Mouse (Mus musculus) A20 (cell line): ENCODE data around the gene Acaca.

Experiments
- DNase-seq: peaks from one replicate; pipeline ENCODE4 v3.0.0-alpha.2; 2011; ENCODE audit warnings: low read depth, low spot score

The Acaca gene

GRCm38 (mm10) chr11:84146081-84146480 is 16.6 kb downstream of the Acaca start:
- DNase-seq = no peak

GRCm38 (mm10) chr11:84150884-84151283 is 21.4 kb downstream of the Acaca start:
- DNase-seq = peak; percentile 70

GRCm38 (mm10) chr11:84156535-84157262 is 27.2 kb downstream of the Acaca start:
- DNase-seq = no peak

- no peak for DNase-seq
Observed at GRCm38 (mm10) chr11:84164123-84164522, 34.7 kb downstream of the Acaca start.

- no peak for DNase-seq
Observed at GRCm38 (mm10) chr11:84164561-84164960, 35.1 kb downstream of the Acaca start.

GRCm38 (mm10) chr11:84167046-84167526 is 37.6 kb downstream of the Acaca start, which contains the start of gene Gm11437:
Gene Gm11437, minus strand, starts transcription at chr11:84167476.
- no peak for DNase-seq

GRCm38 (mm10) chr11:84168701-84169288 is 39.3 kb downstream of the Acaca start:
- peak; percentile 54 for DNase-seq

GRCm38 (mm10) chr11:84172539-84173435 is 43.3 kb downstream of the Acaca start:
- no peak for DNase-seq

- no peak for DNase-seq
Observed at GRCm38 (mm10) chr11:84178571-84178970, 49.1 kb downstream of the Acaca start.

- DNase-seq = peak; percentile 99
Observed at GRCm38 (mm10) chr11:84179226-84179953, 49.9 kb downstream of the Acaca start.

GRCm38 (mm10) chr11:84179954-84180598 is 50.6 kb downstream of the Acaca start:
- DNase-seq = peak; percentile 88

- DNase-seq = no peak
Observed at GRCm38 (mm10) chr11:84181286-84181685, 51.8 kb downstream of the Acaca start.

- no peak for DNase-seq
Observed at GRCm38 (mm10) chr11:84188530-84188929, 59.1 kb downstream of the Acaca start.

GRCm38 (mm10) chr11:84190581-84191233 is 61.2 kb downstream of the Acaca start:
- DNase-seq = no peak

- DNase-seq = no peak
Observed at GRCm38 (mm10) chr11:84193249-84193648, 63.8 kb downstream of the Acaca start.

- DNase-seq = no peak
Observed at GRCm38 (mm10) chr11:84194751-84195150, 65.3 kb downstream of the Acaca start.

- no peak for DNase-seq
Observed at GRCm38 (mm10) chr11:84197607-84198402, 68.3 kb downstream of the Acaca start.

- DNase-seq = no peak
Observed at GRCm38 (mm10) chr11:84205776-84206175, 76.3 kb downstream of the Acaca start.

- DNase-seq = no peak
Observed at GRCm38 (mm10) chr11:84210876-84211275, 81.4 kb downstream of the Acaca start.
